Mouse (Mus musculus): ENCODE measurements around the gene Gigyf1. TPM values are rescaled to one million over a fixed set of nuclear protein-coding genes. Genes with fewer than 3 reads are reported as not detected.

Gene Gigyf1
- polyA plus RNA-seq, 1 experiment from 2014 or later: 17.3 TPM

GRCm38 (mm10) chr5:137541768-137542540 is 23.6 kb downstream of the Gigyf1 start:
- no peaks in the 10 kb centered on the region for H3K9me3 ChIP-seq
- peaks cover 8% of the 10 kb centered on the region for H3K4me1 ChIP-seq (replicated peaks)
- no peak overlapping the region for H3K4me3 ChIP-seq
- no peak for ATAC-seq (ENCODE audit: low read depth)
- H3K27me3 ChIP-seq: peaks cover 2% of the 10 kb centered on the region; the same call in 1 of the 2 replicates
- no peaks in the 10 kb centered on the region for H3K36me3 ChIP-seq
- WGBS: 79% methylated on average over 5 of the region's 5 CpGs
- no peak overlapping the region for H3K4me2 ChIP-seq
- no peak overlapping the region for H3K9ac ChIP-seq
- no peak overlapping the region for H3K27ac ChIP-seq (replicated peaks)

DNA sequence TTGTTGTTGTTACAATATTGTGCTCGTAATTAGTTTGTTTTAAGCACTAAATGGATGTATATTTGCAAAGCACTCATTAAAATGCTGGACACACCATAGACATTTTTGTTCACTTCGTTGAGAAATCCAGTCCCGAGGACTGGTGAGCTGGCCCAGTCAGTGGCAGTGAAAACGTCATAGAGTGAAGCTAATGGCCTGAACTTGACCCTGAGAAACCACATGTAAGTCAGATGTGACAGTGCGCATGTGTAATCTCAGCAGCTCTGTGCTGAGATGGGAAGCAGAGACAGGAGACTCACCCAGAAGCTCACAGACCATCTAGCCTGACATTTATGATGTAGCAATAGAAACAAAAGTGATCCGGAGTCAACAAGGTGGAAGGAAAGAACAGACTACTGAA is 26.6 kb downstream of the Gigyf1 start:
- 61% methylated on average over 6 of the region's 6 CpGs for WGBS
- no peak for ATAC-seq (ENCODE audit: low read depth)
- no peaks in the 10 kb centered on the region for H3K36me3 ChIP-seq

DNA sequence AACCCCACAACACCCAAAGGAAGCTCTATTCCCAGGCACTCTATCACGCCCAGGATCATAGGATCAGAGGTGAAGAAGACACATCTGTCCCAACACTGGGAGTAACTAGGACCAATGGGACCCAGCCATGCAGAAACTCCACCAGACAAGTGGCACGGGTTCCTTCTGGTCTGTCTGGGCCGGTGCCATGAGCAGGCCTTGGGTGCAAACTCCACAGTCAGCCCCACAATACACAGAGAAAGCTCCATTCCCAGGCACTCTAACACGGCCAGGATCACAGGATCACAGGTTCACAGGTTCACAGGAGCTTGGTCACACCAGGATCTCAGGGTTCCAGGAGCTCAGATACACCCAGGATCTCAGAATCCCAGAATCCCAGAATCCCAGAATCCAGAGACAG is 27.2 kb downstream of the Gigyf1 start:
- Histone ChIP-seq H3K27ac (replicated peaks) (no peak overlapping the region), H3K9me3 (no peaks in the 10 kb centered on the region), H3K4me3 (no peak overlapping the region), H3K36me3 (no peaks in the 10 kb centered on the region), H3K4me2 (no peak overlapping the region), H3K4me1 (replicated peaks) (no peaks in the 10 kb centered on the region), H3K27me3 (peaks cover 2% of the 10 kb centered on the region; the same call in 1 of the 2 replicates), H3K9ac (no peak overlapping the region)
- WGBS: 80% methylated on average over 4 of the region's 4 CpGs
- no peak for ATAC-seq (ENCODE audit: low read depth)

More for the DNA sequence above, 26.6 kb downstream of the Gigyf1 start:
- Histone ChIP-seq H3K4me2 (no peak overlapping the region), H3K4me3 (no peak overlapping the region), H3K4me1 (replicated peaks) (no peaks in the 10 kb centered on the region), H3K27ac (replicated peaks) (no peak overlapping the region), H3K27me3 (peaks cover 2% of the 10 kb centered on the region; the same call in 1 of the 2 replicates), H3K9ac (0 out of 2 replicates have a peak overlapping the region, but pooled peaks have one; percentile 5), H3K9me3 (no peaks in the 10 kb centered on the region)

GRCm38 (mm10) chr5:137549840-137550239 is 31.5 kb downstream of the Gigyf1 start:
- Histone ChIP-seq H3K9ac (no peak overlapping the region), H3K4me3 (no peak overlapping the region), H3K9me3 (no peaks in the 10 kb centered on the region), H3K27ac (replicated peaks) (no peak overlapping the region), H3K27me3 (peaks cover 7% of the 10 kb centered on the region; the same call in 1 of the 2 replicates), H3K4me2 (no peak overlapping the region), H3K36me3 (no peaks in the 10 kb centered on the region), H3K4me1 (replicated peaks) (peaks cover 19% of the 10 kb centered on the region)
- no peak for ATAC-seq (ENCODE audit: low read depth)
- 85% methylated on average over 2 of the region's 2 CpGs for WGBS

GRCm38 (mm10) chr5:137551119-137551518 is 32.8 kb downstream of the Gigyf1 start:
- 81% methylated on average over 5 of the region's 5 CpGs for WGBS
- peaks cover 27% of the 10 kb centered on the region for H3K4me1 ChIP-seq (replicated peaks)
- ATAC-seq (ENCODE audit: low read depth): no peak

GRCm38 (mm10) chr5:137553000-137553399 is 34.7 kb downstream of the Gigyf1 start:
- Histone ChIP-seq H3K9ac (peak overlapping the region; percentile 89), H3K27ac (replicated peaks) (peak overlapping the region; percentile 83), H3K4me1 (replicated peaks) (peaks cover 27% of the 10 kb centered on the region), H3K4me3 (peak overlapping the region; percentile 68), H3K36me3 (no peaks in the 10 kb centered on the region), H3K9me3 (no peaks in the 10 kb centered on the region), H3K4me2 (peak overlapping the region; percentile 69), H3K27me3 (peaks cover 4% of the 10 kb centered on the region; the same call in 1 of the 2 replicates)
- peak; percentile 75 for ATAC-seq (ENCODE audit: low read depth)
- 23% methylated on average over 6 of the region's 6 CpGs for WGBS

More at GRCm38 (mm10) chr5:137551119-137551518, 32.8 kb downstream of the Gigyf1 start:
- H3K27me3 ChIP-seq: peaks cover 4% of the 10 kb centered on the region; the same call in 1 of the 2 replicates
- H3K4me2 ChIP-seq: no peak overlapping the region
- H3K9me3 ChIP-seq: no peaks in the 10 kb centered on the region
- no peak overlapping the region for H3K27ac ChIP-seq (replicated peaks)
- H3K36me3 ChIP-seq: no peaks in the 10 kb centered on the region
- H3K4me3 ChIP-seq: no peak overlapping the region
- H3K9ac ChIP-seq: no peak overlapping the region

DNA sequence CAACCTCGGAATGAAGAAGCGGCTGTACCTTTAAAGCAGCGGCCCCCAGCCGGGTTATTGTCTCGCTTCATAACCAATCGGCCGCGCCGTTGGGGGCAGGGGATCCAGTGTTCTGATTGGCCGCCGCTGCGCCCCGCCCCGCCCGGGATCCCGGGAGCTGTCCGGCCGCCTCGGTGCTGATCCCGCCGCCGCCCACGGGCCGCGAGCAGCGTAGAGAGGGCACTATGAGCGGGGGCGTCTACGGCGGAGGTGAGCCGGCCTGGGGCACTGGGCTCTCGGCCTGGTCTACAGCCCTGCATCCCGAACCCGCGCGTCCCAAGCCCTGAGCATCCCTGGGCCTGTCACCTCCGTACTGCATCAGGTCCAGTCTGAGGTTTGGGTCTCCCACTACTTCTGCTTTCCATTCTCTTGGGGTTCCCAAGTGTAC is 35.1 kb downstream of the Gigyf1 start, which contains the start of gene Actl6b:
Gene Actl6b, plus strand, starts transcription at position 107 of the 427 bp plus-strand sequence.
- peak within 1 kb of the TSS; percentile 69 for H3K4me2 ChIP-seq
- H3K9me3 ChIP-seq: no peaks in the 10 kb centered on the region
- H3K9ac ChIP-seq: peak within 1 kb of the TSS; percentile 89
- 1% methylated on average over 35 of the region's 37 CpGs for WGBS
- no peaks in the 10 kb centered on the region for H3K36me3 ChIP-seq
- H3K27me3 ChIP-seq: peaks cover 4% of the 10 kb centered on the region
- H3K4me1 ChIP-seq (replicated peaks): peaks cover 27% of the 10 kb centered on the region
- H3K4me3 ChIP-seq: peak within 1 kb of the TSS; percentile 68
- peak; percentile 95 for ATAC-seq (ENCODE audit: low read depth)
- H3K27ac ChIP-seq (replicated peaks): peak within 1 kb of the TSS; percentile 83

DNA sequence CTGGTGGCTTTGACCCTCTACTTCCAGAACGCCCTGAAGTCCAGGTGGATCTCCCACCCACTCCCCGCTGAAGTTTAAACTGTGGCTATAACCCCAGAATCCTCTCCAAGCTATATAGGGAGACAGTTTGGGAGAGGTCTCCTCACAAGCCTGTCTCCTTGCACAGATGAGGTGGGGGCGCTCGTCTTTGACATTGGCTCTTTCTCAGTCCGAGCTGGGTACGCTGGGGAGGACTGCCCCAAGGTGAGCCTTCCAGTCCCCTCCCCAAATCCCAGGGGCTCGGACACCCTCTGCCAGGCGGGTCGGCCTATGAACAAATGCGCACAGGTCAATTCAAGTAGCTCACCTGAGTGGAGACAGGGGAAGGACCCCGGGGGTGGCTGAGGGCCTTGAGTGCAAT is 35.5 kb downstream of the Gigyf1 start:
- peak overlapping the region; percentile 83 for H3K27ac ChIP-seq (replicated peaks)
- no peaks in the 10 kb centered on the region for H3K9me3 ChIP-seq
- peak overlapping the region; percentile 89 for H3K9ac ChIP-seq
- ATAC-seq (ENCODE audit: low read depth): peak; percentile 54
- WGBS: 48% methylated on average over 11 of the region's 11 CpGs
- peak overlapping the region; percentile 68 for H3K4me3 ChIP-seq
- peak overlapping the region; percentile 69 for H3K4me2 ChIP-seq
- no peaks in the 10 kb centered on the region for H3K36me3 ChIP-seq
- H3K4me1 ChIP-seq (replicated peaks): peaks cover 27% of the 10 kb centered on the region
- H3K27me3 ChIP-seq: peaks cover 4% of the 10 kb centered on the region

DNA sequence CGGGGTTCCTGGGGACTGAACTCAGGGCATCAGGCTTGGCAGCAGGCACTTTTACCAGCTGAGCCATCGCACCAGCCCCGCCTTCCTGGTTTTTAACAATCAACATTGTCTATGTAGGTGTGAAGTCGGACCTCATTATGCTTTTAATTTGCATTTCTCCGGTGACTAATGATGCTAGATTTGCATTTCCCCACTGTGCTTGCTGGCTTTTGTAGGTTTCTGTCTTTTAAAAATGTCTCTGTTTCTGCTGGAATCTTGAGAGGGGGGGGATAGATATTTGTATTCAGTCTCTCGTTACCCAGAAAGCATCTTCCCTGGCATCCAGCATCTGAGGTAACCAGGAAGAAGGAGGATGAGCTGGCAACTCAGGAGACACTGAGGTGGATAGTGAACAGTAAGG is 43.2 kb downstream of the Gigyf1 start:
- Histone ChIP-seq H3K27ac (replicated peaks) (no peak overlapping the region), H3K4me3 (no peak overlapping the region), H3K4me1 (replicated peaks) (no peaks in the 10 kb centered on the region), H3K36me3 (peaks cover 28% of the 10 kb centered on the region), H3K9ac (no peak overlapping the region), H3K9me3 (no peaks in the 10 kb centered on the region), H3K27me3 (no peaks in the 10 kb centered on the region; the same call in 1 of the 2 replicates), H3K4me2 (no peak overlapping the region)
- ATAC-seq (ENCODE audit: low read depth): no peak
- 61% methylated on average over 6 of the region's 6 CpGs for WGBS

DNA sequence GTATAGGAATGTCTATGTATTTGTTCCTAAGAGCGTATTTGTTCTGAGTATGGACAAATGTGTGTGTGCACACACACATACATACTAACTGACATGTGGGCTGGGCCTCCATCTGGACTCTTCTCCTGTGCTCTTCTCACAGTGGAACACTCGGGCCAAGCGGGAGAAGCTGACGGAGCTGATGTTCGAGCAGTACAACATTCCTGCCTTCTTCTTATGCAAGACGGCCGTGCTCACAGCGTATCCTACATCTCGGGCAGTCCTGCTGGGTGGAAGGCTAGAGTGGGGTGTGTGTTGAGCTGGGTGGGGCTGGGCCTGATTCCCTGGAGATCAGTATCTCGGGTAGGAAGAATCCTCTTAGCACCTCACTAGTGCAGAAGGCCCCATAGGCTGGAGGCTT is 44.6 kb downstream of the Gigyf1 start:
- H3K36me3 ChIP-seq: peaks cover 40% of the 10 kb centered on the region
- no peak overlapping the region for H3K4me2 ChIP-seq
- ATAC-seq (ENCODE audit: low read depth): no peak
- no peak overlapping the region for H3K27ac ChIP-seq (replicated peaks)
- no peak overlapping the region for H3K4me3 ChIP-seq
- 79% methylated on average over 10 of the region's 10 CpGs for WGBS
- H3K9me3 ChIP-seq: no peaks in the 10 kb centered on the region
- H3K4me1 ChIP-seq (replicated peaks): no peaks in the 10 kb centered on the region
- H3K9ac ChIP-seq: no peak overlapping the region
- H3K27me3 ChIP-seq: no peaks in the 10 kb centered on the region; the same call in 1 of the 2 replicates

DNA sequence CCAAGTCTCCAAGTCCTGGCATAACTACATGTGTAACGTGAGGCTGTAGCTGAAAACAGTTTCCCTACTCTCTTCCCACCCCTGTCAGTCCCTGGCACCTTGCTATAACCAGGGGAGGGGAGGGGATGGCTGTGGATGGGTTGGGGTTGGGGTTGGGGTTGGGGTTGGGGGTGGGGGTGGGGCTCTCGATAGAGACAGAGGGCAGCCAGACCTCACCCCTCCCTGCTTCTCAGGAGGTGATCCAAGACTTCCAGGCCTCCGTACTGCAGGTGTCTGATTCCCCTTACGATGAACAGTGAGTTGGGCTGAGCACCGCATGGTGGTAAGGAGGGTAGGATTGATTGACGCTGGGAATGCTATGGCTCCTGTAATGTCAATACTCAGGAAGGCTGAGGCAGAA is 47.4 kb downstream of the Gigyf1 start:
- no peak overlapping the region for H3K4me3 ChIP-seq
- H3K9ac ChIP-seq: no peak overlapping the region
- peaks cover 36% of the 10 kb centered on the region for H3K36me3 ChIP-seq
- no peaks in the 10 kb centered on the region for H3K4me1 ChIP-seq (replicated peaks)
- H3K27ac ChIP-seq (replicated peaks): no peak overlapping the region
- H3K27me3 ChIP-seq: no peaks in the 10 kb centered on the region
- H3K4me2 ChIP-seq: no peak overlapping the region
- 71% methylated on average over 6 of the region's 6 CpGs for WGBS
- H3K9me3 ChIP-seq: no peaks in the 10 kb centered on the region
- ATAC-seq (ENCODE audit: low read depth): no peak

DNA sequence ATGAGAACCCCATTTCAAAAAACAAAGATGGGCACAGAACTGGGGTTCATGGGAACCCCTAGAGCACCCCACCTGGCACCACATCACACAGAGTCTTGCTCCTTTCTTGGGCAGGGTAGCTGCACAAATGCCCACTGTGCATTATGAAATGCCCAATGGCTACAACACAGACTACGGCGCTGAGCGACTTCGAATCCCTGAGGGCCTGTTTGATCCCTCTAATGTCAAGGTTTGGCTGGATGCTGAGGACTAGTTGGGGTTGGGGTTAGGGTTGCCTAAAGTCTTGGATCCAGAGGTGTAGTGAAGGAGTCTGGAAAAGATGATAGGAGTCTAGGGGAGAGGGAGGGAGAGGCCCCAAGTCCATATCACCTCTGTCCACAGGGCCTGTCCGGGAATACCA is 48.1 kb downstream of the Gigyf1 start:
- Histone ChIP-seq H3K4me3 (no peak overlapping the region), H3K9me3 (no peaks in the 10 kb centered on the region), H3K4me1 (replicated peaks) (no peaks in the 10 kb centered on the region), H3K4me2 (no peak overlapping the region), H3K27me3 (no peaks in the 10 kb centered on the region), H3K36me3 (peaks cover 36% of the 10 kb centered on the region), H3K9ac (no peak overlapping the region), H3K27ac (replicated peaks) (no peak overlapping the region)
- 94% methylated on average over 5 of the region's 5 CpGs for whole genome bisulfite sequencing
- ATAC-seq (ENCODE audit: low read depth): no peak

Measured in neural tube, embryonic 13.5 days (tissue).